Mouse (Mus musculus): Measurements from ENCODE around the gene Pafah1b3.

- TF ChIP-seq CTCF (IDR thresholded peaks at IDR 0.05; ENCODE audit: extremely low read depth, insufficient read depth, insufficient read length, insufficient replicate concordance) (no peak), POLR2A (IDR thresholded peaks at IDR 0.05; ENCODE audit: low read depth, low read length) (no peak)
Measured at GRCm38 (mm10) chr7:25263968-25264870, 33.6 kb downstream of the Pafah1b3 start.

Data from spleen, adult 2 months (tissue).